Mouse (Mus musculus): ENCODE measurements around the gene Nbr1. TPM values are rescaled to one million over a fixed set of nuclear protein-coding genes. Genes with fewer than 3 reads are reported as not detected.
A peak's percentile ranks its signal among the peaks of the same experiment; 100 is the strongest.

The Nbr1 gene
- total and polyA plus RNA-seq, 3 experiments, result 38.6 to 52.3 TPM; not detected in 1

DNA sequence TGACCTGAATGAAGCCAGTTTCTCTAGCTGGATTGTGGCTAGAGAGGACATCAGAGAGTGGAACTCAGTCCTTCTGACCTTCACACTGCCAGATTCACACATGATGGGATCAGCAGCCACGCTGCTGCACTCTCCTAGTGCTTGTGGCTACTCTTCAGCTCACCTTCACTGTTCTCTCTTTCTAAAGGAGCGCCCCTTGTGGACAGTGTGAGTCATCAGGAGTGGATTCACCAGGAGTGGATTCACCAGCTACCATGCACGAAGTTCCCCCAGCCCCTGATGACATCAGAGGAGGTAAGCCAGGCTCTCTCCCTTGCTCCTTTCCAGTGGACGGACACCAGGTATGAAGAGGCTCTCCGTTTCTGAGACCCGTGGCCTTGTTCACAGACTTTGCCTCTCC is 24.2 kb downstream of the Nbr1 start:
- no peaks in the 10 kb centered on the region for H3K9me3 ChIP-seq (replicated peaks; ENCODE audit: insufficient read depth, low read length)
- H3K36me3 ChIP-seq (ENCODE audit: control insufficient read depth in 1 of 2, insufficient read depth in 2 of 2, low read length in 2 of 2), result peaks cover 0 to 28% of the 10 kb centered on the region in 2 experiments; a peak in 2 of 4 replicates
- no peak overlapping the region for H3K27ac ChIP-seq (ENCODE audit: control insufficient read depth, low read depth, low read length)
- no peaks in the 10 kb centered on the region for H3K4me1 ChIP-seq (ENCODE audit: control insufficient read depth in 1 of 2, insufficient read depth in 2 of 2, low read length in 2 of 2)
- H3K4me3 ChIP-seq (ENCODE audit: control insufficient read depth in 1 of 2, insufficient read depth in 1 of 2, low read depth in 2 of 2, low read length in 2 of 2), result no peak overlapping the region
- no peaks in the 10 kb centered on the region for H3K79me2 ChIP-seq (ENCODE audit: control insufficient read depth, insufficient read depth, low read length, poor library complexity)
- DNase-seq (ENCODE audit: low read depth, low spot score), result peak; percentile 41
- H3K9ac ChIP-seq (ENCODE audit: control insufficient read depth, low read depth, low read length, poor library complexity, severe bottlenecking), result no peak overlapping the region
- TF ChIP-seq CTCF (IDR thresholded peaks at IDR 0.05 in 2 of 3, conservative IDR thresholded peaks at IDR 0.05 in 1 of 3; ENCODE audit: control insufficient read depth in 1 of 3, insufficient read depth in 1 of 3, low read depth in 2 of 3, low read length in 3 of 3, poor library complexity in 1 of 3, severe bottlenecking in 1 of 3) (peak; percentile 17 to 44 (median 39); a peak in 5 of 6 replicates), GATA1 (IDR thresholded peaks at IDR 0.05; ENCODE audit: low read depth, low read length) (no peak)
- no peaks in the 10 kb centered on the region for H3K27me3 ChIP-seq (ENCODE audit: control insufficient read depth in 1 of 2, insufficient read depth in 2 of 2, low read length in 2 of 2)

DNA sequence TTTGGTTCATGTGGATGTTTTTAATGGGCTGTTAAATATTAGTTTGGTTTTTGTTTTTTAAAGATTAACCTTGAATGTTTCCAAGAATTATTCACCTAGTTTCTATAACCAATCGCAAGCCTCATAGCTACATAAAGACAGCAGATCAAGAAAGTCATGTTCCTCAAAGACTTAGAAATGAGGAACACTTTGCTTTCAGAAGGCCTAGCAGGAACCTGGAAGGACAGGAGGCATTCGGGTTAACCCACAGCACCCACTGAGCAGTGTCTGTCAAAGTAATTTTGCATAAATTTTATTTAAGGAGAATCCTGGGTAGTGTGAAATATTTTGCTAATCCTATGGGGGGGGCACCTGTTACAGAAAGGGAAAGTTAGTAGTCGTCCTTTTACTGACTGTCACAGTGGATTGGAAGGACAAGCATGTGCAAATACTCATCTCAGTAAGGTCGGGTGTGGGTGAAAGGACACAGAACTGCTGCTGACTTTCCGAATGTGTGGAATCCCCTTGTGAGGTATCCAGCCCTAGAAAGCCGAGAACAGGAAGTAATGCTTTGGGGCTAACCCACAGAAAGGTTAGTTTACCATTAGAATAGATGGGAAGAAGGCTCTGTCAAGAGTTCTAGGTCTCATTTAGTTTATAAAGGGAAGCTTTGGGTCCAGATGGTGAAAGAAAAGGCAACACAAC is 29.3 kb downstream of the Nbr1 start:
- Histone ChIP-seq H3K9ac (ENCODE audit: control insufficient read depth, low read depth, low read length, poor library complexity, severe bottlenecking) (no peak overlapping the region), H3K27ac (ENCODE audit: control insufficient read depth, low read depth, low read length) (no peak overlapping the region), H3K79me2 (ENCODE audit: control insufficient read depth, insufficient read depth, low read length, poor library complexity) (no peaks in the 10 kb centered on the region), H3K36me3 (ENCODE audit: control insufficient read depth in 1 of 2, insufficient read depth in 2 of 2, low read length in 2 of 2) (peaks cover 8 to 11% of the 10 kb centered on the region in 2 experiments; a peak in 3 of 4 replicates), H3K9me3 (replicated peaks; ENCODE audit: insufficient read depth, low read length) (no peaks in the 10 kb centered on the region), H3K4me1 (ENCODE audit: control insufficient read depth in 1 of 2, insufficient read depth in 2 of 2, low read length in 2 of 2) (peaks cover 3 to 5% of the 10 kb centered on the region in 2 experiments), H3K27me3 (ENCODE audit: control insufficient read depth in 1 of 2, insufficient read depth in 2 of 2, low read length in 2 of 2) (no peaks in the 10 kb centered on the region), H3K4me3 (ENCODE audit: control insufficient read depth in 1 of 2, insufficient read depth in 1 of 2, low read depth in 2 of 2, low read length in 2 of 2) (no peak overlapping the region)
- TF ChIP-seq CTCF (IDR thresholded peaks at IDR 0.05 in 2 of 3, conservative IDR thresholded peaks at IDR 0.05 in 1 of 3; ENCODE audit: control insufficient read depth in 1 of 3, insufficient read depth in 1 of 3, low read depth in 2 of 3, low read length in 3 of 3, poor library complexity in 1 of 3, severe bottlenecking in 1 of 3), result no peak
- TF ChIP-seq BHLHE40 (IDR thresholded peaks at IDR 0.05; ENCODE audit: borderline replicate concordance, low read depth, low read length), result no peak
- no peak for TF ChIP-seq ETS1 (IDR thresholded peaks at IDR 0.05; ENCODE audit: low read depth, low read length)
- no peak for TF ChIP-seq POLR2A (IDR thresholded peaks at IDR 0.05; ENCODE audit: control insufficient read depth in 1 of 2, insufficient read depth in 1 of 2, low read depth in 1 of 2, low read length in 2 of 2, poor library complexity in 1 of 2)
- TF ChIP-seq ZKSCAN1 (IDR thresholded peaks at IDR 0.05; ENCODE audit: low read depth, low read length), result no peak
- TF ChIP-seq NRF1 (IDR thresholded peaks at IDR 0.05; ENCODE audit: insufficient read depth, low read depth, low read length, poor library complexity, severe bottlenecking), result no peak
- TF ChIP-seq EP300 (IDR thresholded peaks at IDR 0.05; ENCODE audit: low read depth in 1 of 2, low read length in 2 of 2), result no peak
- no peak for TF ChIP-seq UBTF (IDR thresholded peaks at IDR 0.05; ENCODE audit: borderline replicate concordance, insufficient read depth, low read depth, low read length)
- no peak for TF ChIP-seq TAL1 (IDR thresholded peaks at IDR 0.05; ENCODE audit: low read length)
- TF ChIP-seq TBP (IDR thresholded peaks at IDR 0.05; ENCODE audit: low read depth, low read length), result no peak
- TF ChIP-seq RAD21 (IDR thresholded peaks at IDR 0.05; ENCODE audit: low read depth, low read length), result no peak
- TF ChIP-seq MYB (IDR thresholded peaks at IDR 0.05; ENCODE audit: low read depth, low read length), result no peak
- no peak for TF ChIP-seq RCOR1 (IDR thresholded peaks at IDR 0.05; ENCODE audit: low read depth, low read length)
- DNase-seq (ENCODE audit: low read depth, low spot score), result no peak
